Mouse (Mus musculus): ENCODE measurements around the gene Nell1. TPM values are rescaled to one million over a fixed set of nuclear protein-coding genes. Genes with fewer than 3 reads are reported as not detected.

The Nell1 gene
- total RNA-seq, 2 experiments from 2014 or later = 0.15 to 0.52 TPM

- DNase-seq (ENCODE audit: low spot score in 2 of 2) = no peak
Measured at GRCm38 (mm10) chr7:50826180-50826579, 851.5 kb downstream of the Nell1 start.

- DNase-seq (ENCODE audit: low spot score in 2 of 2) = no peak
Measured at GRCm38 (mm10) chr7:50832799-50833198, 858.1 kb downstream of the Nell1 start.

- DNase-seq (ENCODE audit: low spot score in 2 of 2) = no peak
Measured at GRCm38 (mm10) chr7:50842646-50843045, 868.0 kb downstream of the Nell1 start.

- no peak for DNase-seq (ENCODE audit: low spot score in 2 of 2)
Measured at GRCm38 (mm10) chr7:50847921-50848320, 873.3 kb downstream of the Nell1 start.

- no peak for DNase-seq (ENCODE audit: low spot score in 2 of 2)
Measured at GRCm38 (mm10) chr7:50850271-50850670, 875.6 kb downstream of the Nell1 start.

GRCm38 (mm10) chr7:50870181-50870580 lies 895.5 kb downstream of the Nell1 start:
- no peak for DNase-seq (ENCODE audit: low spot score in 2 of 2)

GRCm38 (mm10) chr7:50887625-50888024 lies 913.0 kb downstream of the Nell1 start:
- DNase-seq (ENCODE audit: low spot score in 2 of 2) = no peak

GRCm38 (mm10) chr7:50899541-50900088 lies 925.0 kb downstream of the Nell1 start:
- no peak for DNase-seq (ENCODE audit: low spot score in 2 of 2)

Other genes with a start within 250 kb of the Nell1 start
- 1 to 10 TPM; 2.6 TPM for gene Htatip2, start 215.7 kb upstream of the Nell1 start, total RNA-seq (2021)
- 10 to 100 TPM; 20.0 TPM for gene Prmt3, start 196.5 kb upstream of the Nell1 start, total RNA-seq (2021)
- gene Slc6a5, start 64.7 kb upstream of the Nell1 start, total RNA-seq (2021) = under 1 TPM in 1 of 2 experiments, not detected in 1; 0.02 TPM

All from gastrocnemius, postnatal 4 days (tissue).